In the genomic region with DNA sequence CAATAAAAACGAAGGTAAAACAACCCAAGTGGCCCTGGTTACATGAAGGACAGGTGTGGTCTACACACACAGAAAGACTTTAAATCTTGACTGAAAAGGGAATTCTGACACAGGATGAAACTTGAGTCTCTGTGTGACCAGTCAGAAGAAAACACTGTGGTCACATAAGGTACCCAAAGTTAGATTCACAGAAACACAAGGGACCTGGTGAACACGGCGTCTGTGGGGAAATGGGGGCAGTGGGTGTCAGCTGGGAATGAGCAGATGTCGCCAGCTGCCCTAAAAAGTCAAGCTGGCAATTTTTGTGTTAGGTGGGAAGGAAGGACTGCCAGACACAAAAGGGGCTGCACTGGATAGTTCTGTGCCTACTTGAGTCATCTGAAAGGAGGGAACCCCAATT, we compare ENCODE assay signal across 39 mouse cellular contexts. TPM values are rescaled to one million over a fixed set of nuclear protein-coding genes. Genes with fewer than 3 reads are reported as not detected.
"Had no signal": no experiment of that assay in that cellular context is flagged by ENCODE, and none has a peak within 500 bp of the region (broad histone marks: within the 10 kb centered on the region; RNA-seq: fewer than 3 reads in every experiment).

No protein-coding gene starts in this region.

- H3K4me3 ChIP-seq: embryonic facial prominence, embryonic 10.5 days; embryonic facial prominence, embryonic 12.5 days; embryonic facial prominence, embryonic 13.5 days; embryonic facial prominence, embryonic 15.5 days; erythroblast, embryonic 14.5 days; forebrain, embryonic 10.5 days; forebrain, embryonic 12.5 days; forebrain, embryonic 13.5 days; forebrain, embryonic 15.5 days; gastrocnemius, adult 2 months; heart, adult 2 months had no signal

- H3K4me2 ChIP-seq: embryonic facial prominence, embryonic 12.5 days; embryonic facial prominence, embryonic 13.5 days; embryonic facial prominence, embryonic 15.5 days; forebrain, embryonic 12.5 days; forebrain, embryonic 13.5 days; forebrain, embryonic 15.5 days had no signal

- H3K9me3 ChIP-seq: embryonic facial prominence, embryonic 10.5 days; embryonic facial prominence, embryonic 12.5 days; embryonic facial prominence, embryonic 15.5 days; forebrain, embryonic 10.5 days; forebrain, embryonic 12.5 days; forebrain, embryonic 13.5 days; forebrain, embryonic 15.5 days had no signal

- ATAC-seq: forebrain, embryonic 13.5 days; forebrain, embryonic 14.5 days; forebrain, embryonic 15.5 days; forebrain, embryonic 16.5 days; forebrain, postnatal 0 days had no signal

- H3K27ac ChIP-seq: embryonic facial prominence, embryonic 10.5 days; embryonic facial prominence, embryonic 12.5 days; embryonic facial prominence, embryonic 13.5 days; embryonic facial prominence, embryonic 15.5 days; forebrain, embryonic 10.5 days; forebrain, embryonic 12.5 days; forebrain, embryonic 13.5 days; forebrain, embryonic 15.5 days; gastrocnemius, adult 2 months; heart, adult 2 months had no signal

- H3K4me1 ChIP-seq: embryonic facial prominence, embryonic 10.5 days; embryonic facial prominence, embryonic 12.5 days; embryonic facial prominence, embryonic 13.5 days; embryonic facial prominence, embryonic 15.5 days; forebrain, embryonic 10.5 days; forebrain, embryonic 12.5 days; forebrain, embryonic 13.5 days; forebrain, embryonic 15.5 days had no signal

- DNase-seq: cerebellum, adult 8-10 months; cerebellum, adult 9-10 months; cerebellum, adult 9-11 months; cerebellum, postnatal 10 days; cerebellum, postnatal 14 days; cerebellum, postnatal 25 days; cerebellum, postnatal 36 days; embryo, embryonic 11 days; forebrain, postnatal 0 days; gastrocnemius, adult 2 months; gastrocnemius, postnatal 10 days; gastrocnemius, postnatal 14 days; gastrocnemius, postnatal 25 days; gastrocnemius, postnatal 36 days; heart, adult 11 months; heart, adult 18-20 months; heart, adult 2 months had no signal

- H3K27me3 ChIP-seq: embryonic facial prominence, embryonic 12.5 days; embryonic facial prominence, embryonic 13.5 days; embryonic facial prominence, embryonic 15.5 days; forebrain, embryonic 12.5 days; forebrain, embryonic 13.5 days; forebrain, embryonic 15.5 days had no signal

- H3K9ac ChIP-seq: embryonic facial prominence, embryonic 12.5 days; embryonic facial prominence, embryonic 13.5 days; embryonic facial prominence, embryonic 15.5 days; forebrain, embryonic 12.5 days; forebrain, embryonic 13.5 days; forebrain, embryonic 15.5 days; forebrain, postnatal 0 days had no signal

RNA-seq across cellular contexts. Expression of a gene that starts 13.6 kb away (rescaled TPM):
- total RNA-seq: common myeloid progenitor, adult 5-6 weeks; forebrain, postnatal 0 days; gastrocnemius, adult 2 months; gastrocnemius, adult 8-10 months; gastrocnemius, postnatal 10 days; gastrocnemius, postnatal 14 days; gastrocnemius, postnatal 25 days; gastrocnemius, postnatal 36 days; gastrocnemius, postnatal 4 days; granulocyte monocyte progenitor cell, adult 5-6 weeks; heart, adult 2 months; heart, adult 8-10 months had no signal
- polyA plus RNA-seq: cortical plate, adult 2 months; embryonic facial prominence, embryonic 10.5 days; embryonic facial prominence, embryonic 11.5 days; embryonic facial prominence, embryonic 12.5 days; embryonic facial prominence, embryonic 13.5 days; embryonic facial prominence, embryonic 14.5 days; embryonic facial prominence, embryonic 15.5 days; erythroblast, embryonic 14.5 days; forebrain, embryonic 11.5 days; forebrain, embryonic 12.5 days; forebrain, embryonic 13.5 days; forebrain, embryonic 14.5 days; forebrain, embryonic 15.5 days; forebrain, embryonic 16.5 days; forebrain, postnatal 0 days; frontal cortex, adult 2 months had no signal

RNA-seq across cellular contexts. Expression of a gene that starts 21.9 kb away (rescaled TPM):
- total RNA-seq: common myeloid progenitor, adult 5-6 weeks; gastrocnemius, adult 2 months; gastrocnemius, adult 8-10 months; gastrocnemius, postnatal 4 days; granulocyte monocyte progenitor cell, adult 5-6 weeks; heart, adult 18-20 months; heart, adult 8-10 months had no signal
- polyA plus RNA-seq: embryonic facial prominence, embryonic 12.5 days; embryonic facial prominence, embryonic 14.5 days; erythroblast, embryonic 14.5 days; forebrain, embryonic 13.5 days; forebrain, embryonic 16.5 days; gonadal fat pad, adult 2 months; heart, adult 2 months had no signal

RNA-seq across cellular contexts. Expression of a gene that starts 52.0 kb away (rescaled TPM):
- total RNA-seq: common myeloid progenitor, adult 5-6 weeks; granulocyte monocyte progenitor cell, adult 5-6 weeks had no signal
- polyA plus RNA-seq: erythroblast, embryonic 14.5 days; forebrain, embryonic 11.5 days; forebrain, embryonic 13.5 days; forebrain, embryonic 14.5 days; forebrain, embryonic 15.5 days had no signal
